Mouse (Mus musculus) hindbrain, embryonic 16.5 days (tissue): ENCODE data around the gene Farp2. TPM values are rescaled to one million over a fixed set of nuclear protein-coding genes. Genes with fewer than 3 reads are reported as not detected.

Source experiments
- ATAC-seq: fragments of 200-750 bp; cut with Nextera tagmentation; 2 replicates; pipeline ENCODE4 v1.8.0; 2017; ENCODE audit warnings: moderate TSS enrichment, moderate library complexity
- H3K27ac ChIP-seq: fragments of 300-500 bp; sonication (generic); 2 replicates; pipeline ENCODE4 v1.5.1; 2014; ENCODE audit warnings: low read depth, mild to moderate bottlenecking, control low read depth, low read length, moderate library complexity
- H3K27me3 ChIP-seq: fragments of 300-500 bp; sonication (generic); replicated peaks from 2 replicates; pipeline ENCODE4 v1.6.1; 2014; ENCODE audit warnings: low read length; ENCODE audit not compliant: control insufficient read depth, insufficient read depth
- H3K36me3 ChIP-seq: fragments of 300-500 bp; sonication (generic); 2 replicates; pipeline ENCODE4 v1.6.1; 2014; ENCODE audit warnings: mild to moderate bottlenecking, low read length, moderate library complexity, mixed read lengths; ENCODE audit not compliant: control insufficient read depth, insufficient read depth
- H3K4me1 ChIP-seq: fragments of 300-500 bp; sonication (generic); 2 replicates; pipeline ENCODE4 v1.6.1; 2014; ENCODE audit warnings: low read depth, low read length; ENCODE audit not compliant: control insufficient read depth, insufficient read depth
- H3K4me2 ChIP-seq: fragments of 300-500 bp; sonication (generic); 2 replicates; pipeline ENCODE4 v1.6.1; 2014; ENCODE audit warnings: mild to moderate bottlenecking, low read length, control low read depth, moderate library complexity
- H3K4me3 ChIP-seq: fragments of 300-500 bp; sonication (generic); 2 replicates; pipeline ENCODE4 v1.5.1; 2014; ENCODE audit warnings: mild to moderate bottlenecking, low read length, control low read depth, moderate library complexity
- H3K9ac ChIP-seq: fragments of 300-500 bp; sonication (generic); 2 replicates; pipeline ENCODE4 v1.6.1; 2014; ENCODE audit warnings: low read depth, mild to moderate bottlenecking, control low read depth, low read length, moderate library complexity
- H3K9me3 ChIP-seq: fragments of 300-500 bp; sonication (generic); 2 replicates; pipeline ENCODE4 v1.6.1; 2014; ENCODE audit warnings: mild to moderate bottlenecking, low read length, moderate library complexity; ENCODE audit not compliant: control insufficient read depth
- WGBS: fragments of 180-500 bp; shearing (Covaris S2); extraction: QIAGEN DNeasy Blood & Tissue Kit; methylation state at CpG from one replicate; pipeline ENCODE4 v1.1.7; 2014; 5-methylcytosine and 5-hydroxymethylcytosine counted together
- polyA plus RNA-seq: library from polyadenylated mRNA; unstranded; fragments of >200 nt; fragmentation: Nextera tagmentation; extraction: Ambion mirVana; gene quantifications from 2 replicates; pipeline ENCODE4 v1.2.1, GENCODE M21; 2015

Gene Farp2
- polyA plus RNA-seq, 1 experiment from 2014 or later = 3.5 TPM

- Histone ChIP-seq H3K9ac (no peak overlapping the region), H3K4me1 (no peaks in the 10 kb centered on the region), H3K27me3 (no peaks in the 10 kb centered on the region), H3K36me3 (no peaks in the 10 kb centered on the region), H3K4me2 (no peak overlapping the region), H3K4me3 (no peak overlapping the region), H3K9me3 (no peaks in the 10 kb centered on the region), H3K27ac (no peak overlapping the region)
- no peak for ATAC-seq
- WGBS = 29% methylated on average over 11 of the region's 13 CpGs
Observed at GRCm38 (mm10) chr1:93667760-93668400, 156.0 kb downstream of the Farp2 start.

- Histone ChIP-seq H3K27me3 (no peaks in the 10 kb centered on the region), H3K9me3 (no peaks in the 10 kb centered on the region), H3K4me1 (no peaks in the 10 kb centered on the region), H3K36me3 (no peaks in the 10 kb centered on the region), H3K4me2 (peak overlapping the region; percentile 67), H3K4me3 (peak overlapping the region; percentile 39), H3K27ac (peak overlapping the region; percentile 26; the same call in 1 of the 2 replicates), H3K9ac (peak overlapping the region; percentile 57)
- 12% methylated on average over 17 of the region's 17 CpGs for WGBS
- peak; percentile 91 for ATAC-seq
Observed at GRCm38 (mm10) chr1:93668791-93669548, 157.1 kb downstream of the Farp2 start.

GRCm38 (mm10) chr1:93669941-93670340 lies 158.1 kb downstream of the Farp2 start:
- H3K27ac ChIP-seq = no peak overlapping the region
- ATAC-seq = no peak

More at GRCm38 (mm10) chr1:93669941-93670340, 158.1 kb downstream of the Farp2 start:
- Histone ChIP-seq H3K9ac (no peak overlapping the region), H3K4me3 (no peak overlapping the region), H3K27me3 (no peaks in the 10 kb centered on the region), H3K4me2 (no peak overlapping the region), H3K9me3 (no peaks in the 10 kb centered on the region), H3K36me3 (no peaks in the 10 kb centered on the region), H3K4me1 (no peaks in the 10 kb centered on the region)

Other genes with a start within 250 kb of the Farp2 start
- 33.5 and 33.7 TPM in 2 replicates for gene Mterf4, start 206.2 kb upstream of the Farp2 start, polyA plus RNA-seq
- 47.9 and 56.0 TPM in 2 replicates for gene Ppp1r7, start 169.2 kb upstream of the Farp2 start, polyA plus RNA-seq
- 5.2 and 6.4 TPM in 2 replicates for gene Pask, start 168.6 kb upstream of the Farp2 start, polyA plus RNA-seq
- gene Ano7, start 138.1 kb upstream of the Farp2 start, polyA plus RNA-seq = 1.1 and 1.7 TPM in 2 replicates
- gene Hdlbp, start 33.3 kb upstream of the Farp2 start, polyA plus RNA-seq = 68.5 and 72.5 TPM in 2 replicates
- 347 and 377 TPM in 2 replicates for gene Stk25, start 146.6 kb downstream of the Farp2 start, polyA plus RNA-seq
- gene Bok, start 173.6 kb downstream of the Farp2 start, polyA plus RNA-seq = 102 and 109 TPM in 2 replicates
- 85.6 and 92.1 TPM in 2 replicates for gene Atg4b, start 239.4 kb downstream of the Farp2 start, polyA plus RNA-seq
- gene Thap4, start 242.8 kb downstream of the Farp2 start, polyA plus RNA-seq = 51.3 and 52.6 TPM in 2 replicates